In the genomic region with DNA sequence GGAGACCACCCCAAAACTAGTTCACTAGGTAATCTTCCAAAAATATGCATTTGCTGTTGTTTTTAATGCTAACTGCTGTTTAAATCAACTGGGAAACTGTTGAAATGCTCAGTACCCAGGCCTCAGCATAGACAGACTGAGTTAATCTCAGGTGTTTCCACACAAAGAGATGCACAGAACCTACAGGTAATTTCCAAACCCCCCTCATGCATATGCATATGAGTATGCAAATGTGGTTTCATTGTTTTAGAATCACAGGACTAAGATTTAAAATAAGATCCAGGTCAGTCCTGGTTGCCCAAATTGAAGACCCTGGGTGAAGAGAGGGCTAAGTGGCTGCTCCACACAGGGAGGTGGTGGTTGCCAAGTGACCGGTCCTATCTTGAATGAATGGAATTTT, we compare ENCODE assay signal across 12 mouse cellular contexts.
"Had no signal": no experiment of that assay in that cellular context is flagged by ENCODE, and none has a peak within 500 bp of the region (broad histone marks: within the 10 kb centered on the region; RNA-seq: fewer than 3 reads in every experiment).

No protein-coding gene starts in this region.

- DNase-seq: left cerebral cortex, postnatal 4 days; liver; liver, embryonic 13.5 days; liver, postnatal 0 days; lung, adult 18-20 months; lung, adult 2 months; lung, embryonic 14.5 days; lung, postnatal 10 days; lung, postnatal 14 days; lung, postnatal 36 days; lung, postnatal 4 days; midbrain, embryonic 14.5 days had no signal
